In the genomic region with DNA sequence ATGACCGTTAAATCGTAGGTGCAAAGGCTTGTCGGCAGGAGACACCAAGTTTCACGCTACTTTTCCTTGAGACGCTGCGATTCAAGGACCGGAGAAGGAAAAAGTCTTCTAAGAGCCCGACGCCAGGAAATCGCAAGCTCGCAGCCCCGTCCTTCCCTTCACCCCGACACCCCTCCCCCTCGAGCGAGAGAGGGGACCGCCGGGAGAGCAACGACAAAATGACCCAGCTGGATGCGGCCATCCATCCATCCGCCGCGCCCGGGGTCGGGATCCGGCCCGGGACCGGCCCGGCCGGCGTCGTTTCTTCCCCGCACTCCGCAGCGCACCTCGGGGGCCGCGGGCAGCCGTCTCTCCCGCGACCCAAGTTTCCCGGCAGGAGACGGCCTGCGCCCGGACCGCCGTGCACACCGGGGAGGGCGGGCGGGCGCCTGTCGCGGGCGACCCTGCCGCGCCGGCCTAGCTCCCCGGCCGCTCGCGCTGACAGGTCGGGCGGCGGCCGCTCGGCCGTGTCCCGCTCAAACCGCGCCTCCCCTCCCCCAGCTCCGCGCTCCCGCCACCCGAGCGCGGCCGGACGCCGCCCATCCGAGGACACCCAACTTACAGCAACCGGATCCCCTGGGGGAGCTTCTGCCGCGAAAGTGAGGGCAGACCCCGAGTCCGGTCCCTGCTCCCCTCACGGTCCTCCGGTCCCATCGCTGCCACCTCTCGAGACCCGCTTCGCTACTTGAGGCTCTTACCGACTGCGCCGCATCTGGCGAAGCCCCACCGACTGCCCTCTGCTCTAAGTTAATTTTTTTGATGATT, we compare ENCODE assay signal across 8 mouse cellular contexts. TPM values are rescaled to one million over a fixed set of nuclear protein-coding genes. Genes with fewer than 3 reads are reported as not detected.
A peak's percentile ranks its signal among the peaks of the same experiment; 100 is the strongest.
DNase-seq lines count a peak whose midpoint lies in the region; ATAC-seq and TF ChIP-seq lines count a peak whose summit lies in the region.

No protein-coding gene starts in this region.

- H3K9me3 ChIP-seq in embryonic facial prominence, embryonic 13.5 days: no peaks in the 10 kb centered on the region
- H3K9me3 ChIP-seq in heart, embryonic 13.5 days: no peaks in the 10 kb centered on the region
- no peaks in the 10 kb centered on the region for H3K9me3 ChIP-seq in kidney, postnatal 0 days (replicated peaks; ENCODE audit: low read length)
- no peaks in the 10 kb centered on the region for H3K9me3 ChIP-seq in lung, embryonic 16.5 days (ENCODE audit: control insufficient read depth, low read length)

- H3K4me3 ChIP-seq in embryonic facial prominence, embryonic 13.5 days: peak overlapping the region; percentile 91
- H3K4me3 ChIP-seq in heart, embryonic 13.5 days: peak overlapping the region; percentile 98
- peak overlapping the region; percentile 81 for H3K4me3 ChIP-seq in kidney, postnatal 0 days (replicated peaks; ENCODE audit: low read depth, low read length)
- peak overlapping the region; percentile 94 for H3K4me3 ChIP-seq in lung, embryonic 16.5 days (ENCODE audit: low read length)

- DNase-seq in CD4-positive helper T cell, adult 2 months (ENCODE audit: low read depth, low spot score): peak; percentile 59
- DNase-seq in adrenal gland, postnatal 10 days: peak; percentile 75
- DNase-seq in kidney, postnatal 0 days (ENCODE audit: low spot score): peak; percentile 78
- peak; percentile 6 for DNase-seq in ovary, adult 18-20 months (ENCODE audit: low spot score)
- DNase-seq in thymus, postnatal 25 days: peak; percentile 61

- H3K36me3 ChIP-seq in embryonic facial prominence, embryonic 13.5 days: no peaks in the 10 kb centered on the region
- H3K36me3 ChIP-seq in heart, embryonic 13.5 days: no peaks in the 10 kb centered on the region
- no peaks in the 10 kb centered on the region for H3K36me3 ChIP-seq in kidney, postnatal 0 days (ENCODE audit: insufficient read depth, low read length)
- no peaks in the 10 kb centered on the region for H3K36me3 ChIP-seq in lung, embryonic 16.5 days (ENCODE audit: control insufficient read depth, insufficient read depth, low read length)

- peak overlapping the region; percentile 78 for H3K4me2 ChIP-seq in embryonic facial prominence, embryonic 13.5 days
- peak overlapping the region; percentile 90 for H3K4me2 ChIP-seq in heart, embryonic 13.5 days
- peak overlapping the region; percentile 65 for H3K4me2 ChIP-seq in kidney, postnatal 0 days (ENCODE audit: low read length)
- peak overlapping the region; percentile 55 for H3K4me2 ChIP-seq in lung, embryonic 16.5 days (ENCODE audit: low read depth, low read length)

- no peak for TF ChIP-seq CTCF in kidney, postnatal 0 days (IDR thresholded peaks at IDR 0.05; ENCODE audit: low read depth)

- peak overlapping the region; percentile 96 for H3K27ac ChIP-seq in embryonic facial prominence, embryonic 13.5 days
- peak overlapping the region; percentile 98 for H3K27ac ChIP-seq in heart, embryonic 13.5 days (replicated peaks)
- H3K27ac ChIP-seq in kidney, postnatal 0 days: peak overlapping the region; percentile 97
- peak overlapping the region; percentile 98 for H3K27ac ChIP-seq in lung, embryonic 16.5 days (ENCODE audit: low read length)

- no peaks in the 10 kb centered on the region for H3K27me3 ChIP-seq in embryonic facial prominence, embryonic 13.5 days
- no peaks in the 10 kb centered on the region for H3K27me3 ChIP-seq in heart, embryonic 13.5 days (replicated peaks)
- no peaks in the 10 kb centered on the region for H3K27me3 ChIP-seq in kidney, postnatal 0 days (ENCODE audit: insufficient read depth, low read length)
- no peaks in the 10 kb centered on the region for H3K27me3 ChIP-seq in lung, embryonic 16.5 days (ENCODE audit: control insufficient read depth, insufficient read depth, low read depth, low read length)

- peak; percentile 79 for ATAC-seq in embryonic facial prominence, embryonic 13.5 days (ENCODE audit: insufficient number of reproducible peaks, insufficient read depth, low FRiP score, low TSS enrichment, low read depth)
- peak; percentile 68 for ATAC-seq in heart, embryonic 13.5 days (ENCODE audit: extremely low read depth, insufficient number of reproducible peaks, low FRiP score, low TSS enrichment)
- peak; percentile 79 for ATAC-seq in kidney, postnatal 0 days (replicated peaks; ENCODE audit: low FRiP score, low read depth)
- ATAC-seq in lung, embryonic 16.5 days (ENCODE audit: low read depth): peak; percentile 77

- WGBS in embryonic facial prominence, embryonic 13.5 days: under 1% methylated on average over 92 of the region's 95 CpGs
- under 1% methylated on average over 86 of the region's 95 CpGs for WGBS in heart, embryonic 13.5 days
- under 1% methylated on average over 81 of the region's 95 CpGs for WGBS in kidney, postnatal 0 days
- under 1% methylated on average over 72 of the region's 95 CpGs for WGBS in lung, embryonic 16.5 days

- H3K9ac ChIP-seq in embryonic facial prominence, embryonic 13.5 days: peak overlapping the region; percentile 96
- peak overlapping the region; percentile 99 for H3K9ac ChIP-seq in heart, embryonic 13.5 days
- peak overlapping the region; percentile 89 for H3K9ac ChIP-seq in kidney, postnatal 0 days (ENCODE audit: low read depth, low read length)
- H3K9ac ChIP-seq in lung, embryonic 16.5 days (ENCODE audit: low read length): peak overlapping the region; percentile 97

- H3K4me1 ChIP-seq in embryonic facial prominence, embryonic 13.5 days: peaks cover 6% of the 10 kb centered on the region; the same call in 1 of the 2 replicates
- peaks cover 23% of the 10 kb centered on the region for H3K4me1 ChIP-seq in heart, embryonic 13.5 days
- H3K4me1 ChIP-seq in kidney, postnatal 0 days (replicated peaks; ENCODE audit: insufficient read depth, low read length): no peaks in the 10 kb centered on the region
- peaks cover 4% of the 10 kb centered on the region for H3K4me1 ChIP-seq in lung, embryonic 16.5 days (replicated peaks; ENCODE audit: control insufficient read depth, insufficient read depth, low read length)

RNA-seq across cellular contexts. Expression of gene Kcnrg, which starts 40.8 kb away (rescaled TPM):
- under 1 TPM; 0.30 to 0.55 TPM for total RNA-seq in adrenal gland, postnatal 10 days (2021)
- polyA plus RNA-seq in embryonic facial prominence, embryonic 13.5 days (2015; fragmentation: Nextera tagmentation; extraction: Ambion mirVana): 0.77 and 0.83 TPM in 2 replicates
- 0.32 and 0.48 TPM in 2 replicates for polyA plus RNA-seq in heart, embryonic 13.5 days (2015; fragmentation: Nextera tagmentation; extraction: Ambion mirVana)
- 0.50 and 0.58 TPM in 2 replicates for polyA plus RNA-seq in kidney, postnatal 0 days (2015; fragmentation: Nextera tagmentation; extraction: Ambion mirVana)
- polyA plus RNA-seq in lung, embryonic 16.5 days (2015; fragmentation: Nextera tagmentation; extraction: Ambion mirVana): 1.4 and 2.6 TPM in 2 replicates

RNA-seq across cellular contexts. Expression of gene Trim13, which starts 50.0 kb away (rescaled TPM):
- 10 to 100 TPM in 1 of 2 experiments, 1 to 10 TPM in 1; 7.4 to 10.7 TPM for total RNA-seq in adrenal gland, postnatal 10 days (2021)
- polyA plus RNA-seq in embryonic facial prominence, embryonic 13.5 days (2015; fragmentation: Nextera tagmentation; extraction: Ambion mirVana): 21.6 and 26.0 TPM in 2 replicates
- 13.0 and 13.7 TPM in 2 replicates for polyA plus RNA-seq in heart, embryonic 13.5 days (2015; fragmentation: Nextera tagmentation; extraction: Ambion mirVana)
- polyA plus RNA-seq in kidney, postnatal 0 days (2015; fragmentation: Nextera tagmentation; extraction: Ambion mirVana): 22.7 and 23.6 TPM in 2 replicates
- polyA plus RNA-seq in lung, embryonic 16.5 days (2015; fragmentation: Nextera tagmentation; extraction: Ambion mirVana): 16.8 TPM in 2 replicates

Comparison
In these comparisons a context has a peak if more than half of its experiments do, and no peak if none do; other contexts are left out.
1. Peak in every context shown above with its lines: DNase-seq, ATAC-seq, H3K4me3 ChIP-seq and H3K27ac ChIP-seq.
2. DNase-seq: peak in every context shown above with its lines; median percentile 78 in kidney, postnatal 0 days; 75 in adrenal gland, postnatal 10 days; 61 in thymus, postnatal 25 days; 59 in CD4-positive helper T cell, adult 2 months; 6 in ovary, adult 18-20 months.